Mouse (Mus musculus): Measurements from ENCODE around the gene Zim1.

Zim1 gene

DNA sequence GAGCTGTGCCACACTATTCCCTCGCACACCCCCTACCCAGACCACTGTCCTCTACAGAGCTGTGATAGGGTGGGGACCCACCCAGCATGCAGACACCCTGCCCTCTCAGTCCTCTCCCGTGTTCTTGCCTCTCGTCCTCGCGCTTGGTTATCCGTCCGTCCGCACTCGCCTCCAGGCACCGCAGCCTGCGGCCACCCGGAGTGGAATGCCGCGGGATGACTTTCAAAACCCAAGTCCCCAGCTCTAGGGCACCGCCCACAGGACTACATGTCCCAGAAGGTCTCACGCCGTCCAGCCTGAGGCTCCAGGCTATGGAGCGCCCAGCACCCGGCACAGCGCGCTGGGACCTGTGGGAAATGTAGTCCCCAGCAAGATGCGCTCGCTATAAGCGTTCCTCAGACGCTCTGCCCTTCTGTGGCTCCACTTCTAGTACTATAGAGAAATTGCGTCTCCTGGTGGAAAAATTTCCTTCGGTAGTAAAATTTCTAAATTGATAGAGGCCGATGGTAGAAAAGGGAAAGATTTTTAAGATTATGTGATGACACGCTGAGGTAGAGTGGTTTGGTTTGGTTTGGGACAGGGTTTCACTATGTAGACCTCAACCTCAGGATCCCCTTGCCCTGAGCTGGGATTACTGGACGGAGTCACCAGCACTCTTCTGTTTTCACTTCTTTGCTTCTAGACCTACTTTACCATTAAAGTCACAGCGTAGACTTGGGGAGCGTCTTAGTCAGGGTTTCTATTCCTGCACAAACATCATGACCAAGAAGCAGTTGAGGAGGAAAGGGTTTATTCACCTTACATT is at the start of gene Zim1:
Zim1 (minus strand) TSS at position 210 of the 805 bp plus-strand sequence.
- DNase-seq = peak; percentile 88

DNA sequence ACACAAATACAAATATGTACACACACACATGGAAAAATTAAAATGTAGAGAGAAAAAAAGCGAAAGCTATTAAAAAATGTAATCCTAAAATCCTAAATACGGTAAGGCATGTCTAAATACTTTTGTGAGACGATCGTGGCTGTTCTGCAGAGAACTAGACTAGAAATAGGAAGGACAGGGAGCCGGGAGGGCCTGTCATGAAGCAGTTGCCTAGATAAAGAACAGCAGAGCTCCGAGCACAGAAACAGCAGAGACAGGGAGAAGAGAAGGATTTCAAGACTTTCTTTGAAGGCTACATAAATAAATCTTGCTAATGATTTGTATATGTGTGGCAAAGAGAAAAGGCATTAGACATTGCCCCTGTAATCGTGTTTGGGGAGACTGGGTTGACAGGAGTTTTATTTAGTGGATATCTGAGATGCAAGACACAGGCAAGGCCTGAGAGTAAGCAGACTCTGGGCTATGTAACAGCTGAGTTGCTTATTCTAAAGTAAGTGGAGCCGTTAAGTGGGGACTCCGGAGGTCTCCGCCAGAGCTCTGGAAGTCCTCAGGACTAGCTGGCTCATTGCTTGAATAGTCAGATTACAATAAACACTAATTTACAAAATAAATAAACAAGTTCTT is 48.1 kb upstream of the Zim1 start:
- no peak for DNase-seq

DNA sequence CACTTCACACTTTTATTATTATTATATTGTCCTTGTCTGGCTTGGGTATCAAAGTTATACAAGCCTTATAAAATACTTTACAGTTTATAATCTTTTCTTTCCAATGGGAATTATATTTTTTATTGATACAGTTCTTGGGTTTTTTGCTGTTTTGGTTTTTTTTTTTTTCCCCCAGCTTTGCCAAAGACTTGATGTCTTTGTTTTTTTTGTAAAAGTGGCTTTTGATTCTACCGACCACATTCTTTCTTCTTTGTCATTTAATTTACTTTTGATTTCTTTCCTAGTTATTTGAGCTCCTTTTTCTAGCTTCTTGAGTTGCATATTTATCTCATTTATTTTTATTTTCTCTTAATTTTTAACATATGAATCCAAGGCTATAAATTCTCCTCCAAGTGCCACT is 39.8 kb upstream of the Zim1 start:
- no peak for DNase-seq

DNA sequence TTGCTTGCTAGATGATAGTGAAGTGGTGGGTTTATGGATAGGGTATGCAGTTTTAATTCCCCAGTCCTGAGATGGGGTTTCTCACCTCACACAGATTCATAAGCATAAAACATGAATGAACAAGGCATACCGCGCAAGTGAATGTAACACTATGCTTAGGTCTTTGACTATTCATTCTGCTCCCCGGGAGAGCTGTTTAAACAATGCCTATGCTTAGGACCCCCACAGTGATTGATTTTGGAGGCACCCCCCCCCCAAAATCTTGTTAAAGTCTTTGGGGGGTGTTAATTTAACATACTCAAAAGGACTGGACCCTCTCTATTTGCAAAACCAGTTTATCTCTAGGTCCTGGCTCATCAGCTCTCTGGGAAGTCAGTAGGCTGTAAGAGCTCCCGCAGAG is 35.7 kb upstream of the Zim1 start:
- DNase-seq = no peak

DNA sequence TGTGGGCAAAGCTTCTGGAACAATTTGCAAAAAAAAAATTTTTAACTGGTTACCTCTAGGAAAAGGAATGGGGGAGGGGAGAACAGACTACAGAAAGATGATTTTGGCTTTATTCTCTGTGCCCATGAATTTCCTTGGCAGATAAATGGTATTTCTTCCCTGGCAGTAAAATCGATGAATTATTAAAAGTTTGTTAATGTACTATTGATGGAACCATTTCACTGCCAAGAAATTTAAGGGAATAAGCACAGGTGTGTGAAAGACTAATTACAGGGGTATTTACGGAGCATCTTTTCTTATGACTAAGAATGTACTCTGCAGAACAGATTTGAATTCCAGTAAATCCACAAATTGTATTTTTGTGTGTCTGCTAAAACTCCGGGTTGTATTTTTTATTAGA is 35.1 kb upstream of the Zim1 start:
- no peak for DNase-seq

DNA sequence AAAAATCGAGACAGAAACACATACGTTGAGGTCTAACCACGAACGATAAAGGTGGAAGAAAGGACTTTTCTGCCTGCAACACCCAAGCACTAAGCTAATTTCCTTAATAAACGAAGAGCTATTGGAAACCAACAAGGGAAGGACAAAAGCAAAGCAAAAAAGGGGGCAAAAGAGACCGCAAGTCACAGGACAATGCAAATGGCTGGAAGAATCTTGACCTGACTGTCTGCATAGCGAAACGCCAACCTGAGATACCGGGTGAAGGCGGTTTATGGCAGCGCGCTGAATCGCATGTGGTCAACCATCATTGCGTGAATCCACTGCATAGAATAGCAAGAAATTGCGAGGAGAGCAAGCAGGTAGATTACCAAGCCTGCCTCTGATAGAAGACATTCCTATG is 34.6 kb upstream of the Zim1 start:
- peak; percentile 22 for DNase-seq

DNA sequence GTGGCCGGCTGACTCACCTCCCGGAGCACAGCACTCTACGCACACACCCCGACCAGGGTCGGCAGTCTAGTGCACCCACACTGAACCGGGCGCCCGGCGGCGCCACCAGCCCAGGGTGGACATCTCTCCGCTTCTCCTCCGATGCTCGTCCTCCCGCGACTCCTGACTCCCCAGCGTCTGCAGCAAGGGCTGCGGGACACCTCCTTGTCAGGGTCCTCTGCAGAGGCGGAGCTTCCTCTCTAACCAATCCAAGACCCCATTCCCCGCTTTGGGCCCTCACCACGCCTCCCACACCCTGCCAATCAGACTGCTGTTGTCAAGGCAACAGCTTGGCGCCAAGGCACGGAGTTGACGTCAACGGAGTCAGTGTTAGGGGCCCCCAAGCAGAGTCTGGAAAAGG is 34.0 kb upstream of the Zim1 start, which contains the start of the genes Peg3 and Usp29:
Peg3 (minus strand) TSS at position 191 of the 400 bp plus-strand sequence.
Usp29 (plus strand) TSS at position 338 of the 400 bp plus-strand sequence.
- peak; percentile 88 for DNase-seq

DNA sequence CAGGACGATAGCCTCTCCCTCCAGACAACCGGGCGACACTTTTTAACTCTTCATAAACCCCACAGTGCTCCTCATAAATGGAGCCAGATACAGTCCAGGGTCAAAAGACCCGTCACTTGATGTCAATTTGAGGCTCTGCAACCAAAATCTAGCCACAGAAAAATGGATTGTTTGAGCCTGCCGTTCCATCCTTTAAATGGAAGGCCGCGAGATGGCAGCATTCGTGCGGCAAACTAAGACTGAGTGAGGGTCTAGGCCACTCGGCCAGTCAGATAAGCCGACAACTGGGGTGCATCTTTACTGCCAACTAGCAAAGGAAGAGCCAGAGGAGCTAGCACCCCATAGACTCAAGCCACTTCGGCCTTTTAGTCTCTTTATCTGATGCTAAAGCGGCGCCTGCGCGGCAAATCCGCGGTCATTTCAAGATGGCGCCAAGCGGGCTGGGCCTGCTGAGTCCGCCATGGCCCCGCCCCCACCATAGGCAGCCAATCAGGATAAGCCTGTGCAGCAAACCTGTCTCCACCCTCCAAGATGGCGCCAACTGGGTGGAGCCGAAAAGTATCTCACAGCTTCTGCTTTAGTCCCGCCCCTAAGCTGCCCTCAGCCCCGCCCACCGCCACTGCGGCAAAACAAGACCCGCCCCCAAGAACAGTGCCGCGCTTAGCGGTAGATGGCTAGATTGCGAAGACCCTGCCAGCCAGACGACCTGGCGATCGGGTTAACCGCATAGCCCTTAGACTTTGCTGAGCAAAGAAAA is 33.0 kb upstream of the Zim1 start:
- DNase-seq = peak; percentile 91

DNA sequence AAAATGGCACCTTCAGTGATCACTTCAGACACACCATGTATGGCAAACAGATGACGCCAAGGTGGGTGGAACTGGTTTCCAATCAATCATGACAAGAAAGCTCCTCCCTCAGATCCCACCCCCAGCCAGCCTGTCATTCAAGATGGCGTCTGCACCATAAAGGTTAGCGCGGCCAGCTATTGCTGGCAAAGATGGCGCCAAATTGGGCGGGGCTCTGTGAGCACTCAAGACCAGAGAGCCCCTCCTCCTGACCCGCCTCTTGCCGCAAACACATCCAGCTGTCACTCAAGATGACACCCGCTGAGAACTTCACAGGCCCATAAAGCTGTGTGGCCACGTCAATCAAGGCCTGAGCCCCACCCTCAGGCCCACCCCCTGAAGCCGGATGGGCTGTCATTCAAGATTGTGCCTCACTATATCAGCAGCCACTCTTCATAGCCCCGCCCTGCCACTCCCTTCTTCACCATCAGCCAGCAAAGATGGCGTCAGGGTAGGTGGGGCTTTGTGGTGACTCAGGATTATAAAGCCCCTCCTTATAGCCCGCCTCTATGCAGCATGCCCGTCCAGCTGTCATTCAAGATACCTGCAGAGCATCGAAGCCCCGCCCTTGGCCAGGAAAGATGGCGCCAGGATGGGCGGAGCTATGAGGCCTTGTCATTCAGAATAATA is 32.1 kb upstream of the Zim1 start:
- peak; percentile 90 for DNase-seq

DNA sequence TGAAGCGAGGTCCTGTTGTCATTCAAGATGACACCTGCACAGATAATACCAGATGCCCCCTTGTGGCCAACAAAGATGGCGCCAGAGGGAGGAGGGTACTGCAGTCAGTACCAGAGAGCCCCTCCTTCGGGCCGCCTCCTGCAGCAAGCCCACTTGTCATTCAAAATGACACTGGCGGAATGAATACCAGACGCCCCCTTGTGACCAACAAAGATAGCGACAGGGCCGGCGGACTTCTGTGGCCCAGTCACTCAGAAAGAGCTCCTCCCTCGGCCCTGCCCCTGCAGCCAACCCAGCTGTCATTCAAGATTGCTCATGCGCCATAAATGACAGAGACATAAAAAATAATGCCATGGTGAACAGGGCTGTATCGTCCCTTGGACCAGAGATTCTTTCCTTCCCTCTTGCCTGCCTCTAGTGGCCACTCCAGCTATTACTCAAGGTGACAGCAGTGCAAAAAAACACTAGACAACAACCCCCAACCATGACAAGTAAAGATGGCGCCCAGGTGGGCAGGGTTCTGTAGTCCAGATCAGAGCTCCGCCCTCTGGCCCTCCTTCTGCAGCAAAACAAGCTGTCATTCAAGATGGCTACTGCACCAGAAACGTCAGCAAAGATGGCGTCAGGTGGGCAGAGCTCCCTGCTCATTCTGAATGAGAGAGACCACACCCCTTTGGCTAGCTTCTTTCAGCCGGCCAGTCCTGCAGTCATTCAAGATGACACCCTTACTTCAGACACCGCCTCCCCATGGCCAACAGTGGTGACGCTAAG is 31.3 kb upstream of the Zim1 start:
- peak; percentile 86 for DNase-seq

DNA sequence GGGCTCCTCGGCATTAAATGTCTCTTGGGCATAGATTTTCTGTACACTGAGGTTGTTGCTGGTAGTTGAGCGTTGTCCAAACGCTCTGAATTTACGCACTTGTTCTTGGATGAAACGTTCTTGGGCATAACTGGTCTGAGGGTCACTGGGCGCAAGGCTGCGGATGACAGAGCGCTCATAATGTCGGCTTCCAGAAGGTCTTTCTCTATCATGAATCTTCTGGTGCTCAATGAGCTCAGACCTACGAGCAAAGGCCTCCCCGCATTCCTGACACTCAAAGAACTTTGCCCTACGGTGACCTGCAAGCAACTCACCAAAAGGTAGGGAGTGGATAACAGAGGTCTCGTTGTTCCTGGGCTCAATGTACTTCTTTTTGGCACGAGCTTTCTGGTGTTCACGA is 13.1 kb upstream of the Zim1 start:
- DNase-seq = no peak

DNA sequence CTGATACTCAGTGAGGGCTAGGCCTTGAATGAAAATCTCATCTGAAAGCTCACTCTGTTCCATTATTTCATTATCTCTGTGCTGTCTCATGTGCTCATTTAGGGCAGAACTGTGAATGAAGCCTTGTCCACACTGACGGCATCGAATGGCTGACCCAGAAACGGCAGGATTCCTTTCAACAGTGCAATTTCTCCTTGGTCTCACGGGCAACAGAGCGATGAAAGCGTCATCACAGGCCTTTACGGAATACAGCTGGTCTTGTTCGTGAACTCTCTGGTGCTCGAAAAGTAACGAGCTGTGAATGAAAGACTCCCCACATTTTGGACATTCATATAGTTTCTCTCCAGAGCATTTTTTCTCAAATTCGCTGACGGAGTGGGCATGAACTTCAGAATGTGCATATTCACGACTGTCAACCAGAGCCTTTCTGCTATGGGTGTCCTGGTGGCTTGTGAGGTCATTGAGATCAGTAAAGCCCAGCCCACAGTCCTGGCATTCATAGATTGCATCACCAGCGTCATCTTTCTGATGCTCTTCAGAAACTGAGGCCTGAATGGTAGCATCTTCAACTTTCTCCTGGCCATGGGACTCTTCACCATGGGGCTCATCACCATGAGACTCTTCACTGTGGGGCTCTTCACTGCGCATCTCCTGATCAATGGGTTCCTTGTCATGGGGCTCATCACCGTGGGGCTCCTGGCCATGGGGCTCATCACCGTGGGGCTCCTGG is 12.4 kb upstream of the Zim1 start:
- DNase-seq = no peak

DNA sequence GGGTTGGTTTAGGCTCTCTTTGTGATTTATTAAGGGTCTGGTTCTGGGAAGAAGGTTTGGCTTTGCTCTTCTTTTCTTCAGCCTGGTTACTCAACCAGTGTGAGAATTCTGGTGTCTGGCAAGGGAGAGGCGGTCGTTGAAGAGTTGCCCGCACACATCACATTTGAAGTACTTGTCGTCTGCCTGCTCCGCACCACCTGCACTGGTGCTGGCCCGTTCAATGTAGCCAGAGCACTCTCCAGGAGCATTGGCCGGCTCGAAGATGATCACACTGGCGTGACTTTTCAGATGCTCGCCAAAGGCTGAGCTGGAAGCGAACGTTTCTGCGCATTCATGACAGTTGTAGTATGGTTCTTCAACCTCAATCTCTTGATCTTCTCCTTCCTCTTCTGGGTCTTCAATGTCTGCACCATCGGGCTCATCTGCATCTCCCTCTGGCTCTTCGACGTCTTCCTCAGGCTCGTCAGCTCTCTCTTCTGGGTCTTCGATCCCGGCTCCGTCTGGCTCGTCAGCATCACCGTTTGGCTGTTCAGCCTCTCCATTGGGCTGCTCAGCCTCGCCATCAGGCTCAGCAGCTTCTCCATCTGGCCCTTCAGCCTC is 11.3 kb upstream of the Zim1 start:
- DNase-seq = no peak

DNA sequence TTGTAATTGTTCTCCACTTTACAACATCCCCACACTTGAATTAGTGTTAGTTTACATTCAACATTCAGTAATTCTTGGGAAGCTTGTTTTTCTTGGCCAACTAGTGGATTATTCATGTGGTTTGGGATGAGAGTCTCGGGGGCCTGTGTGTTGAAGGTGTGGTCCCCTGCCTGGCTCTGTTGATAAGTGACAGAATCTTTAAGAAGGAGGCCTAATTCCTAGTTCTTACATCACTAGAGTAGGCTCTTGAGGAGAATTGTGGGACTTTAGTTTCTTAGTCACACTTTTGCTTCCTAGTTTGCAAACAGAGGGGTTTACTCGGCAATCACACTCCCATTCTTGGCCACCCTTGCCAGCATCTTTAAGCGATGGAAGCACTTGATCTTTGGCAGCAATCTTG is 3.0 kb upstream of the Zim1 start:
- DNase-seq = no peak

DNA sequence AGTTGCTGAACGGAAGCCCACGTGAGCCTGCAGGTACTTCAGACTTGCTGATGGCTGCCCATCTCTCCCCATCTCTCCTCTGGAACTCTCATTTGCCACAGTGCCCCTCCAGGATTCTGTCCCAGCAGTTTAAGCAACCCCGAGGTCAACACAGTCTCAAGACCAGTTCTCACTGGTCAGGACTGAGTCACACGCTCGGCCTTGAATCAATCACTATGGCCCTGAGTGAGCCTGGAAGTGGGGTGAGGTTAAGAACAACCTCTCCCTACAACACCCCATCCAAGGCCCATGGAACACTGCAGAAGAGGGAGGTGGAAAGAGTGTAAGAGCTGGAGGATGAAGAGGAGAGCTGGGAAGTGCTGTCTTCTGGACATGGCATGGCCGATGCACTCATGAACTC is 10.7 kb downstream of the Zim1 start:
- DNase-seq = no peak

DNA sequence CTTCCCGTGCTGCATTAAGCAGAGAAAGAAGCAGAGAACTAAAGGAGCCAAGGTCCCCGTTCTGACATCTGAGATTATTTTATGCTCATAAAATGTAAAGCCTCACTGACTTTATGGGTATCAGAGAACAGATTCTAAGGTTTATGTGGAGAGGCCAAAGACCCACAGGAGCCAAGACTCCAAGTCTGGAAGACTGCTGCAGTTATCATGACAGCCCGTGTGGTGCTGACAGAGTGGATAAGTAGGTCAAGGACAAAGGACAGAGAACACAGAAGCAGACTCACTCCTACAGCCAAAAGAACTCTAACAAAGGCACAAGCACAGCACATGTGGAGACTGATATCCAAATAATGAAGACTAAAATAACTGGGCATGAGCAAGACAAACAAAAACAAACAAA is 29.5 kb downstream of the Zim1 start:
- no peak for DNase-seq

DNA sequence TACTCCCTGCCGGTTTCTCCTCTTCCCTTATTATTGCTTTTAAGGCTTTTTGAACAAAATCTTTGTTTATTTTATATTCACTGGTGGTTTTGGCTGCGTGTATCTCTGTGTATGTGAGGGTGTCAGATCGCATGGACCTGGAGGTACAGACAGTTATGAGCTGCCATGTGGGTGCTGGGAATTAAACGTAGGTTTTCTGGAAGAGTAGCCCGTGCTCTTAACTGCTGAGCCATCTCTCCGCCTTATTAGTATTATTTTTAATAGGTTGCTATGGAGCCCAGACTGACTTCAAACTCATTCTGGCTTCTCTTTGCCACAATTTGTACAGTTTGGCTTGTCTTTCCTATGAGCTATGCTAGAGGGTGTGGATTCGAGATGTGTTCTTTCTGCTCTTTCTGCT is 32.8 kb downstream of the Zim1 start:
- no peak for DNase-seq

DNA sequence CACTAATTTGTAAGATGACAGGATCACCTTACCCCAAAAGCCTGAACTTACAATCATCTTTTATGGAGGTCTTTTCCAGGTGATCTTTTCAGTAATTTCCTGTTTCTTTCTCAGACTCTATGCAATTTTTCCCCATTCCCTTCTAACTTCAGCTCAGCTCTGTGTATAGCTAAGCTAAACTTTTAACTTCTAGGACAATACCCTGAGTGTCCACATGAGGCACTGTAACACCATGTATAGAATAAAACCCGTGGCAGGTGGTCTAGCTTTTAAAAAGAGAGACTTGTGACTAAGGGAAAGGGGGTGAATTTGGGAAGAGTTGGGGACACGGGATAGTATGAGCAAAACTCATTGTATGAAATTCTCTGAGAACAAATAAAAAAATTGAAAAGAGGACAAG is 36.6 kb downstream of the Zim1 start:
- no peak for DNase-seq

DNA sequence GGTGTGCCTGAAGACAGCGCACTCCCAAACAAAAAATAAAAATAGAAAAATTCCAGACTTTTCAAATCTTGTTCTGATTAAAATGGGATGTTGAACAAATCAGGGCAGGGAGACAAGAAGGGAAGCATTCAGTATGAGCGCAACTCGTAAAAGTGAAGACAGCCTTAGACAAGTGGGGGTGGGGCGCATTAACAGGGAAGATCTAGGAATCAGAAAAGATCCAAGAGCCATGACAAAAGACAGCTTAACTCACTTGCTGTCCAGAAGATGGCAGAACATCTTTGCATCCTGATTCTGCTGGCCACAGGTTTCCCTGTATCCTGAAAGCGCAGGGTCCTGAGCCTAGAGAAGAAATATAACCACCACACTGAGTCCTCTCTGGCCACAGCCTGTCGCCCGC is 37.6 kb downstream of the Zim1 start:
- no peak for DNase-seq

DNA sequence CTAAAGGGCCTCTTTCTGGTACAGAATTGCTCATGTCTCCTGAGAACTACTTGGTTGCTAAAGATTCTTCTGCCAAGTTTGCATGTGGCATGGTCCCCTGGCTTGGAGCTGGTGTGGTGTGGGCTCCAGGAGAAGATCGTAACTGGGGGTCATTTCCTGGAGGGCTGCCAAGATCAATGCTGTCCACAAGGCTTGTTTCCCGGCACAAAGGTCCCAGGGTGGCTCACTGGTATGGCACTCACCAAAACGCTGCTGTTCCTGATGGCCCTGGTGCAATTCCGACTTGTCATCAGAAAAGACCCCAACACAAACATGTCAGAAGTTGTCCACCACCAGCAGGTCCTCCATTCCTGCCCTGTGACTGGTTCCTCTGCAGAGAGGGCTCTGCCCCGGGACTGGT is 44.1 kb downstream of the Zim1 start:
- no peak for DNase-seq

DNA sequence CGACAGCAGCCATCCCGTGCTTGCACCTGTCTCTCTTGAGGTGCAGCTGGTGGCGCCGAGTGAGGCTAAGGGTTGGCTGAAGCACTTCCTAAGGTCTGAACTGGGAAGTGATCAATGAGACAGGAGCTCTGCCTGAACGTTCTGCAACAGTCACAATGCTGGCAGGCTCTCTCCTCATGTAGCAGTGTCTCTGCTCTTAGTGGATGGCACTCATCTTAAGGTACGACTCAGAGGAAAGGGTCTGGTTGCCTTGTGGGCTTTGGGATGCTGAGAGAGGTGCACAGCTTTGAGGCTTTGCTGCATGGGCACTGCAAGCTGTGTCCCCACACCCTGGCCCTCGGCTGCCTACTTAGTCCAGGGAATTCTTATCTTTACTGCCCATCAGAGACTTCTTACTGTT is 45.0 kb downstream of the Zim1 start:
- no peak for DNase-seq

All from right cerebral cortex, postnatal 25 days (tissue).